Mouse (Mus musculus): ENCODE data around the gene Klk1b27.
"Not testable (repeated sequence)": the region's sequence is repeated elsewhere in the genome, so short reads cannot be mapped to it uniquely, and the experiment has no call there.

Gene Klk1b27

DNA sequence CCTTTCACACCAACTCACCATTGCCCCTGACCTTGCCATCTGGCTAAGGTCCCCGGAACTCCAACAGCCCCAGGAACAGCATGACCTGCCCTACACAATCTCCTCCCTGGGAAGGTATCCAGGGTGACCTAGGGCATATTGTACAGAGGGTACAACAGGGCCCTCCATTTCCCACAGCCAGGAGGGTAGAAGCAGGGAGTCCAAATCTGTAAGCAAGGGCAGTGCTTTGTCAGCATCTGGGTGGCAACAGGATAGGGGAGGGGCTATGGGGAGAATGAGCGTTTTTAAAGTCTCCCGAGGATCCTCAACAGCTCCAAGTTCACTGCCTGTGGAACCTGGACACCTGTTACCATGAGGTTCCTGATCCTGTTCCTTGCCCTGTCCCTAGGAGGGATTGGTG is at the start of gene Klk1b27:
Klk1b27 (plus strand) TSS at position 301 of the 400 bp plus-strand sequence.
- not testable (repeated sequence) for DNase-seq (ENCODE audit: low spot score in 2 of 2)

DNA sequence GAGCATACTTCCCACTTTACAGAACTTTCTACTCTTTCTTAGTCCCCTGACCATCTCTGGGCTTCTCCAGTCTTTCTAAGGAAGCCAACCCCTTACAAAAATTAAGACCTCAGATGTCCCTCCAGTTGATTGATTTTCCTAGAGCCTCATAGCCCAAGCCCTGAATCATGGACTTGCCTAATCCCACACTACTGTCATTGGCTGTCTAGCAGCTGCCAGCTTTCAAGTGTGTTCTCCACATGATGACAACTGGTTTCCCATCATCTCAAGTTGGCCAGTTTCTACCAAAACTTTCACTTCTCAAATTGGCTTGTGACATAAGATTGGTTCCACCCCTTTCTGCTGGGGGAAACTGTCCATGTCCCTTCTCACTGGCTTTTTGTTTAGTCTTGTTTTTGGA is 47.2 kb upstream of the Klk1b27 start:
- DNase-seq (ENCODE audit: low spot score in 2 of 2), result no peak

DNA sequence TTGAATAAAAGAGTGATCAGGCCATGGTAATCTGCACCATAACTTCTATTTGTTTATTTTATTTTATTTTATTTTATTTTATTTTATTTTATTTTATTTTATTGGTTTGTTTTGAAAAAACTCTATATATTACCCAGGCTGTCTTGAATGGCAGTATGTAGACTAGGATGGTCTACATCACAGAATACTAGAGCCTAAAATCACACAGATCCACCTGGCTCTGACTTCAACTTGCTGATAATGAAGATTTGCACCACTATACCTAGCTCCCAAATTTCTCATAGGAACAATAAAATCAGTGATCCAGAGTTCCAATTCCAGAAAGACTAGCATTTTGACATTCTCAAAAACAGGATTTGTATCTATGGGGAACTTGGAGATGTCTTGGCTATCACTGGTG is 40.2 kb upstream of the Klk1b27 start, which contains the start of gene Klk1b26:
Klk1b26 (plus strand) TSS at position 301 of the 400 bp plus-strand sequence.
- DNase-seq (ENCODE audit: low spot score in 2 of 2), result not testable (repeated sequence)

DNA sequence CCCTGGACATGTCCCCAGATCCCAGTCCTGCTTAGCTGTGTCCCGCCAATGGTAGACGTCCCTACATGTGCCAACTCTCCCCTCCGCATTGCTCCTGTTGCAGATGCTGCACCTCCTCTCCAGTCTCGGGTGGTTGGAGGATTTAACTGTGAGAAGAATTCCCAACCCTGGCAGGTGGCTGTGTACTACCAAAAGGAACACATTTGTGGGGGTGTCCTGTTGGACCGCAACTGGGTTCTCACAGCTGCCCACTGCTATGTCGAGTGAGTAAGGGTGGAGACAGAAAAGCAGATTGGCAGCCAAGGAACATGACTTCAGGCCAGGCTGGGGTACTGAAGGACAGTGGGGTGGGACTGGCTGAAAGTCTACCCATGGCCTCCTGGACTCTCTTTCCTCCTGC is 37.4 kb upstream of the Klk1b27 start:
- DNase-seq (ENCODE audit: low spot score in 2 of 2), result not testable (repeated sequence)

DNA sequence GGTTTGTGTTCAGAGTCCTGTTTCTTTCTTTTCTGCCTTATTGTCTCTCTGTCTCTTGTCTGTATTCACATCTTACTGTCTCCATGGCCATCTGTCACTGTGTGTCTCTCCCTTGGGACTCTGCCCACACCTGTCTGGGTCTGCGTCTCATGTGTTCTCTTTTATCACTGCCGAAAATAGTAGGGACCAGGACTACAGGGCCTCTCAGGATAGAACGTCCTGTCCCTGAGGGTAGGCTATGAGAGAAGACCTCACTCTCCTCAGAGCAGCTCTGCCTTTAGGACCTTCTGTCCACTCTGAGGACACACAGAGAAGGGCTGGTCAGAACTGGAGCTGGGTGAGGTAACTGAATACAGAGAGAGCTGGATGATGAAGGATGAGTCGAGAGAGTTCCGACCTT is 37.0 kb upstream of the Klk1b27 start:
- no peak for DNase-seq (ENCODE audit: low spot score in 2 of 2)

DNA sequence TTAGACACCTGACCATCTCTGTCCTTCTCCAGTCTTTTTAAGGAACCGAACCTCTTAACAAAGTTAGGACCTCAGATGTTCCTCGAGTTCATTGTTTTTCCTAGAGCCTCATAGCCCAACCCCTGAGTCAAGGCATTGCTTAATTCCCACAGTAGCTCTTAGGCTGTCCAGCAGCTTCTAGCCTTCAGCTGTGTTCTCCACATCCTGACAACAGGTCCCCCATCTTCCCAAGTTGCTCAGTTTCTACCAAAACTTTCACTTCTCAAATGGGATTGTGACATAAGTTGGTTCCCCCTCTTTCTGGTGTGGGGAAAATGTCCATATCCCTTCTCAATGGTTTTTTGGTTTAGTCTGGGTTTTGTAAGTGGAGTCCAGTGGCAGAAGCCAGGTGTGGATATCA is 20.0 kb downstream of the Klk1b27 start:
- DNase-seq (ENCODE audit: low spot score in 2 of 2), result no peak

DNA sequence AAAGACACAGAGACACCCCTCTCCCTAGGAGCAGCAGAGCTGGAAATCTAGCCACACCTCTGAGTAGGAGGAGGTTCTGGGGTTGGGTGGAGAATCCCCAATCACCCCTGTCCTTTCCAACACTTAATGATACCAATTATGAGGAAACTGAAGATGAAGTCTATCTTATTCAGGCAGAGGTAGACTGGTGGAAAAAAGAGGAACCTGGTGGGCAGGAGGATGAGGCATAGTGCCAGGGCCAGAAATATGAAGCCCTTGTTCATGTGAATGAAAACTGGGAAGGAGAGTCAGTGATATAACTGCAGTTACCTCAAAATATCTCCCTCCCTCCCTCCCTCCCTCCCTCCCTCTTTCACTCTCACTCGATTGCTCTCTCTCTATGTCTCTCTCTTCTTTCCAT is 25.6 kb downstream of the Klk1b27 start:
- no peak for DNase-seq (ENCODE audit: low spot score in 2 of 2)

DNA sequence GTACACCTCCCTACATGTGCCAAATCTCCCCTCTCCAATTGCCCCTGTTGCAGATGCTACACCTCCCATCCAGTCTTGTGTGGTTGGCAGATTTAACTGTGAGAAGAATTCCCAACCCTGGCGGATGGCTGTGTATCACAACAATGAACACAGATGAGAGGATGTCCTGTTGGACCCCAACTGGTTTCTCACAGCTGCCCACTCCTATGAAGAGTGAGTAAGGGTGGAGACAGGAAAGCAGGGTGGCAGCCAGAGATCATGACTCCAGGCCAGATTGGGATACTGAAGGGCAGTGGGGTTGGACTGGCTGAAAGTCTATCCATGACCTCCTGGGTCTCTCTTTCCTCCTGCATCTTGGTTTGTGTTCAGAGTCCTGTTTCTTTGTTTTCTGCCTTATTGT is 44.0 kb downstream of the Klk1b27 start:
- no peak for DNase-seq (ENCODE audit: low spot score in 2 of 2)

DNA sequence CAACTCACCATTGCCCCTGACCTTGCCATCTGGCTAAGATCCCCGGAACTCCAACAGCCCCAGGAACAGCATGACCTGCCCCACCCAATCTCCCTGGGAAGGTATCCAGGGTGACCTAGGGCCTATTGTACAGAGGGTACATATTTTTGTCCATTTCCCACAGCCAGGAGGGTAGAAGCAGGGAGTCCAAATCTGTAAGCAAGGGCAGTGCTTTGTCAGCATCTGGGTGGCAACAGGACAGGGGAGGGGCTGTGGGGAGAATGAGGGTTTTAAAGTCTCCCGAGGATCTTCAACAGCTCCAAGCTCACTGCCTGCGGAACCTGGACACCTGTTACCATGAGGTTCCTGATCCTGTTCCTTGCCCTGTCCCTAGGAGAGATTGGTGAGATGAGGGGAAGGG is 49.9 kb downstream of the Klk1b27 start, which contains the start of gene Klk1b21:
Klk1b21 (plus strand) TSS at position 301 of the 400 bp plus-strand sequence.
- not testable (repeated sequence) for DNase-seq (ENCODE audit: low spot score in 2 of 2)

Data from spleen, postnatal 36 days (tissue).